Mouse (Mus musculus) layer of hippocampus, postnatal 25 days (tissue): Measurements from ENCODE around the gene Ttc33. TPM values are rescaled to one million over a fixed set of nuclear protein-coding genes. Genes with fewer than 3 reads are reported as not detected.
A peak's percentile ranks its signal among the peaks of the same experiment; 100 is the strongest.

Experiments
- DNase-seq, 2 experiments: peaks; one replicate each; pipeline ENCODE4 v3.0.0; 2022; ENCODE audit warnings: mixed read lengths in 2 of 2, low spot score in 1 of 2; ENCODE audit errors: extremely low spot score in 1 of 2
- total RNA-seq, 2 experiments: library from RNA; stranded (reverse); gene quantifications; 2 replicates each; pipeline ENCODE4 v1.2.3; 2021

The Ttc33 gene
- 10 to 100 TPM; 71.6 to 77.5 TPM for total RNA-seq

DNA sequence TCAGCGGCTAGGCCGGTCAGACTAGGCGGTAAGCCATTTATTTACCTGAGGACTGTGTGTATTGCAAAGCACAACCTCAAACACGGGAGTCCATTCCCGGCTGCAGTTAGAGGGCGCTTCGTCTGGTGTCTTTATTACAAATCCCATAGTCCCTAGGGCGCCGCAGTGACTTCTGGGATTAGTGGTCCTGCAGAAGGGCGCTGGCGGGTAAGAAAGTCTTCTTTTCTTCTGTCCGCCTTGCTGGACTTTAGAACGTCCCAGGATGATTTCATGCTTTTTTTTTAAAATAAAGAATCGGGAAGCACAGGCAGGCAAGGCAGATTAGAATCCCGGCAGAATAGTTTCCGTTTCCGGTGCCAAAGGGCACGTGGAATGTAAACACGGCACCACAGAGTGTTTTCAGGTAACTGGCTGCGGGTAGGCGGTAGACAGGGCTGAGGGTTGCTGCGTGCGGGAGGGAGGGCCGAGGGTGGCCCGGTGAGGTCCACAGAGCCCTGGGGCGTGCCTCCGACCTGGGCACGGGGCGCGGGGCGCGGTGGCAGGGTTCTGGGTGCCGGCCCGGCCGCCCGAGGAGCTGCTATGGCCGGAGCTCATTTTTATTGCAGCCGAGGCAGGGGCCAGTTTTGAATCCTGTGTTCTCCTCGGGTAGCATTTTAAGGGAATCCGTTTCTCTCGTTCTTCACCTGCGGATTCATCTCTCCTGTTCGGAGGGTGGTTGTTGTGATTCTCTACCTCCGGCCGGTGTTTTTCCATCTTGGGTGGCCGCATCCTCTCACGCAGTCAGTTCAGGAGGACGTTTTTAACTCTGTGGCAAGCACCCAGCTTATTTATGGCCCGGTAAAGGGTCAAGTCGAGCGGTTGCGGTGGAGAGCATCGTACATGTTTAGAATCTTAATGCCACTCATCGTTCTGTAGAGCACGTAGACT lies at the start of gene Ttc33:
TSS of gene Ttc33 (plus strand) at position 160 of the 927 bp plus-strand sequence.
- peak; percentile 69 to 71 for DNase-seq

DNA sequence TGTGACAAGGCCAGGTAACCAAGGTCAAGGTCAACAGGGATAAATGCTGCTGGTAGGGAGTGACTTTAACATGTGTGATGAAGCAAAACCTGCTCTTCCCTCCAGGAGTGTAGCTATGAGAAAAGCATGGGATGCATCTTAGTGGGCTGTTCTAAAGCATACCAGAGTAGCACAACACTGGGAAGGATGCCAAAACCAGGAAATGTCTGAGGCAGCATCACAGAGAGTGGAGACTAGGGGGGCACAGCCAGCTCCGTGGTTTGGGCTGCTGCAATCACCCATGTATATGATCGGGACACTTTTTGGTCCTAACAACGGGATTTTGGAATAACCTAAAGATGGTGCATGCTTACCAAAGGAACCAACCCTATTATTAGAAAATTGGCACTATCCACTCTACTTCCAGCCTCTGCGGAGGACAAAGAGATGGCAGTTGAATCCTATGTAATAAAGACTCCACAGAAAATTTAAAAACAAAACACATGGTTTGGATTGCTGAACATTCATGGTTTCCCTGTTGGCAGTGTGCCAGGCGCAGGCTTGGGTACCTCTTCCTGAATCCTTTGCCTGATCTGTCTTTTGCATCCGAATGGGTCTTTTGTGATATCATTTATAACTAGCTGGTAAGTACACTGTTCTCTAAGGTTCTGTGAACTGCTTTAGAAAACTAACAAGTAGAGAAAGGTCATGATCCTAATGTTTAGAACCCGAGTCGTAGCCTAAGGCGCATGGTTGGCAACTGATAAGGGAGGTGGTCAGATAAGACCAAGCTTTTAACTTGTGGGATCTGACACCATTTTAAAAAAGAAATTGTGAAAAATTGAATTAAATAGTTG lies 47.1 kb upstream of the Ttc33 start:
- no peak for DNase-seq

DNA sequence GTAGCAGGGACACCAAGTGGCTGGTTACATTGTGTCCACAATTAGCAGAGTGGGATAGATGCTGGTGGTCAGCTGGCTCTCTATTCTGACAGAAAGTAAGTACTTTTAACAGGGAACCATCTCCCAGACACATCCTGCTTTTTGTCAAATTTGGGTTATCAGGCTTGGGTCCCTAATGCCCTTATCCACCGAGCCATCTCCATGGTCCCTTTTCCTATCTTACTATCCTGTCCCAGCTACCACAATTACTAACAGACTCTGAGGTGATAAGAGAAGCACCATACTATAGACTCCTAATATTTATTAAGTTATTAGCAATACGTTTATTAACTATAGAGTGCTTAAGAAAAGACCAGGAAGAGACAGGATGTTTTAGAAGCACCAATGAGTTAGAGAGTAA lies 46.0 kb upstream of the Ttc33 start:
- DNase-seq = no peak

DNA sequence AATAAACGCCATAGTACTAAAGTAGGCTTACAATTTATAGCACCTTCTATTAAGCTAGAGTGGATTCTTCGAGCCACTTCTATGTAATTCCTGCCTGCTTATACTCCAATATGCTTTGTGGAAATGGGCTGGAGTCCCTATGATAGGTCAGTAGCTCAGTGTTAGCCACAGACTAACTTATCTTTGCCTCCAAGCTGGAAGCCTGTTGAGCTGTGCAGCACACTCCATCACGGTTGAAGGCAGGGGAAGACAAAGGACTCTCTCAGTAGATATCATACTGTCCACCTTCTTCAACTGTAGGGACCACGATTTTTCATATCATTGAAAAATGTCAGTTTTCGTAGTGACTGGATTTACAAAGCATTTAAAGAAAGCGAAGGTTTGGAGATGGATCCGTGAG lies 45.5 kb upstream of the Ttc33 start:
- no peak for DNase-seq

DNA sequence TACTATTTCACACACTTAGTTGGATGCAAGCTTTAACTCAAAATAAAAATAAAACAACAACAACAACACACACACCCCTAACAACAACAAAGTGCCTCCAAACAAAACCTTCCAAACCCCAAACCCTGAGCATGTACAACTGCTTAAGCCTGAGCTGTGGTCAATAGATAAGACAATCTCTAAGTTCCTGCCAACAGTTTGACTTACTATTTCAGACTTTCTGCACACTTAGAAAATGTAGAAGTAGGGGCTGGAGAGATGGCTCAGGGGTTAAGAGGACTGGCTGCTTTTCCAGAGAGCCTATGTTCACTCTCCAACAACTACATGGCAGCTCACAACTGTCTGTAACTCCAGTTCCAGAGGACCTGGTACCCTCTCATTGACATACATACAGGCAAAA lies 45.0 kb upstream of the Ttc33 start:
- DNase-seq = no peak

GRCm38 (mm10) chr15:5142047-5142446 lies 43.3 kb upstream of the Ttc33 start:
- no peak for DNase-seq

DNA sequence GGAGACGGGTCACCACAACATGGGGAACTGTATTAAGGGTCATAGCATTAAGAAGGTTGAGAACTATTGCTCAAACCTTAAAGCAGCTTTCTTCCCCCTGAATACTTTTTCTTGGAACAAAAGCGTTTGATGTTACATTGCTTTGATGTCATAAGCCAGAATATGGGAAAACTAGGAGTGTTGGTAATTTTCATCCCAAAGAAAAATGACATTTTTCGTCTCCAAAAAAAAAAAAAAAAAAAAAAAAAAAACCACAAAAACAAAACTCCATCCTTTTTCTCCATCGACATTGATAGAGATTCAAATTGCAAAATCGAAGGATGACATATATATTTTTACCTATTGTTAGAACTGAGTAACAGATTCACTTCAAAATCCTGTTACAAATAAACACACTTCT lies 42.6 kb upstream of the Ttc33 start:
- DNase-seq = no peak

- DNase-seq = peak; percentile 58 to 63
Measured at GRCm38 (mm10) chr15:5143361-5144020, 41.8 kb upstream of the Ttc33 start, which contains the start of gene Prkaa1. Gene Prkaa1 (plus strand): TSS chr15:5143861.

DNA sequence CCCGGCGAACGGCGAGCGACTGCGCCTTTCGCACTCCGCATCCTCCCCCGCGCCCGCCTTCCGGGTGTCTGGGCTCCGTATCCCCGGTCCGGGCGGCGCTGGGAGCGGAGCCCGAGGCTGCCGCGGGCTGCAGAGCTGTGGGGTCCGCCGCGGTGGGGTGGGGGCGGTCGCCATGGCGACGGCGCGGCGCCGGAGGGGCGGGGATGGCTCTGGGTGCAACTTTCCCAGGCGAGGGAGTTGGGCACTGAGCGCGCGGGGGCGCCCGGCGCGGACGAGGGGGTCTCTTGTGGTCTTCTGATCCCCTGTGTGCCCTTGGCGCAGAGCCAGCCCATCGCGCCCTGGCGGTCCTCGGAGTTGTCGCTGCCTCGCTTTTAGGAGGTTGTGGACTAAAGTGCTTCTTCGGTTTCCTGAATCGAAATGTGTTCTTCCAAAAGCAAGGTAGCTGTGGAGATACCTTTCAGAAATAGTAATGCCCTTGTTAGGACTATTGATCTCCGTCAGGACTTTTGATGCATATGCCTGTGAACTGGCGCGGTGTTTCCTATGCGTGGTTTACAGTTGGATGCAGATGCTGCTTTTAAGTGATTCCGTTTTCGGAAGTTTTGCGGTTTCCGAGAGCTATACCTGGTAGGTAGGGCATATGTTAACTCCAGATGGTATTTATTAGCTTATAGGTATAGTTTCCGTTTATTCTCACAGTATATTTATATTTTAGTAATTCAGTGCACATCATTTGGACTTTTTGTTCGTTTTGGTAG lies 41.1 kb upstream of the Ttc33 start:
- DNase-seq = peak in 1 of 2 experiments; percentile 74

GRCm38 (mm10) chr15:5145196-5145945 lies 40.0 kb upstream of the Ttc33 start:
- DNase-seq = no peak

- no peak for DNase-seq
Measured at GRCm38 (mm10) chr15:5149187-5149586, 36.1 kb upstream of the Ttc33 start.

DNA sequence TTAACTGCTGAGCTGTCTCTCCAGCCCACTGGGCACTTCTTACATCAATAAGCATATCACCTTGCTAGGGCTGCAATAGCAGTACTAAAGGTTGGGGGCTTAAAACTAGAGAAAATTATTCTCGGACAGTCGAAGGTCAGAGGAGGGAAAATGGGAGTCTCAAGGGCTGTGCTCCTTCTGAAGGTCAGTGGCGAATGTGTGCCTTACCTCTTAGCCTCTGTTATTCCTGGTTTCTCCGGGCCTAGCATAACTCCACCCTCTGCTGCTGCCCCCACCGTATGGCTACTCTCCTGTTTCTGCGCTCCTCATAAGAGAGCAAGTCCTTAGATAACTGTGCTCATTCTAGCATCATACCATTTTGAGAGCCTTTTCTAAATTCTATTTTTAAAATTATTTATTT lies 33.2 kb upstream of the Ttc33 start:
- no peak for DNase-seq

- no peak for DNase-seq
Measured at GRCm38 (mm10) chr15:5154621-5155020, 30.7 kb upstream of the Ttc33 start.

DNA sequence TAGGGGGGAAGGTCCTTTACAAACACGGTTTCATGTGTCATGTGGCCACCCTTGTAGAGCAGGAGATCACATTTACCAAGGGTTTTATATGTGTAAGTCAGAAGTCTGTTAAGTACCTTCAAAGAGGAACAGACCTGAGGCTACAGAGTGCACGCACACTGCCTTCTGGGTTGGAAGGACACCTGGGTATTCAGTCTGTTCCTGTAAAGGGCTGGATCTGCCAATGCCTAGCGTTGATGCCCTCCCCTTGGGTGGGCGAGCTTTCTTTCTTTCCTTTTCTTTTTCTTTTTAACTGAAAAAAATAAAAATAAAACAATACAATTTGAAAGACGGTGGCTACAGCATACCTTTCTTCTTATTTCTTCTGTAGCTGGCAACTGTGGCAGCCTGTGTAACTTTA lies 30.2 kb upstream of the Ttc33 start:
- no peak for DNase-seq

DNA sequence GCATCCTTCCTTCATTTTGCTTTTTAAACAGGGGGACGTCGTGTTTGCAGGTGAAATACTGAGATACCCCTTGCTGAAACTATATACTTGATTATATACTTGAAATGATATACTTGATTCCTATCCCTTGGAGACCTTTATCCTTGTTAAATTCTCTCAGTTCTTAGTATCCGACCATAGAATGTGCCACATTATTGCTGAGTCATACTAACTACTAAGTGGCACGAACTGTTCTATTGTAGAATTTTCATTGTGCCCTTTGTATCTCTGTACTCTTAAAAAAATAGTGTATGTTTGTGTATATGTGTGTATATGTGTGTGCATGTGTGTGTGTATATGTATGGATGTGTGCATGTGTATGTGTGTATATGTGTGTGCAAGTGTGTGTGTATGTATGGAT lies 29.0 kb upstream of the Ttc33 start:
- DNase-seq = no peak

- DNase-seq = no peak
Measured at GRCm38 (mm10) chr15:5157386-5157785, 27.9 kb upstream of the Ttc33 start.

DNA sequence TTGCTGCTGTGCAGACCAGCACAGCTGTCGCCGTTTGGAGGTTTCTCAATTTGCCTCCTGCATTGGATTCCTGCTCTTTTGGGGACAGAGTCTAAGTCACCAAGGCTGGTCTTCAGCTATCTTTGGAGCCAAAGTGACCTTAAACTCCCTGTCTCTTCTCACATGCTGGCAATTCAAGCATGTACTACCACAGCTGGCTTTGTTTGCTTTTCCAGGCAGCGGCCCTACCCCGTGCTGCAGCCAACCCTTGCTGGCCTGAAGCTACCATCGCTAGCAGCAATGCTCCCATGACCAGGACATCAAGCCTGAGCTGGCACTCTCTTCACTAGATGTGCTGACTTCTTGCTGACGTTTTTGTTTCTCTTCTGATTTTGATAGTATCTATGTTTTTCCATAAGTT lies 26.5 kb upstream of the Ttc33 start:
- no peak for DNase-seq

GRCm38 (mm10) chr15:5165121-5165773 lies 20.1 kb upstream of the Ttc33 start:
- DNase-seq = no peak
